Mouse (Mus musculus): ENCODE data around the gene AI854703.

GRCm38 (mm10) chr6:48675400-48675930 is 48.9 kb downstream of the AI854703 start:
- TF ChIP-seq POLR2A (IDR thresholded peaks at IDR 0.05; ENCODE audit: extremely low read depth, insufficient read depth, low read length) (no peak), CTCF (IDR thresholded peaks at IDR 0.05; ENCODE audit: low read depth, low read length) (no peak)

Measured in liver, adult 2 months (tissue).